14 mouse cellular contexts compared by ENCODE assay signal in the genomic region with DNA sequence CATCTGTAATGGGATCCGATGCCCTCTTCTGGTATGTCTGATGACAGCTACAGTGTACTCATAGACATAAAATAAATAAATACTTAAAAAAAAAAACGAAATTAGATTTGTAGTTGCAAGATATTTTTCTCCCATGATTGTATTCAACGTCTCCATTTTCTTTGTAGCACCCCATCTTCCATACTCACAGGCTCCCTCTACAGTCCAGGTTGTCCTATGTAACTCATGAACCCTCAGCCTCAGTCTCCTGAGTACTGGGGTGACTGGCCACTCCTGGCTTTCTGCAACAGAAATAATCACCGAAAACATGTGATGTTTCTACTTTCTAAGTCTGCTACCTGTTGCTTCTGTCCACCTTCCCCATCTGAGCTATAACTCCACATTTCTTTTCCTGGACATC. TPM values are rescaled to one million over a fixed set of nuclear protein-coding genes. Genes with fewer than 3 reads are reported as not detected.
DNase-seq lines count a peak whose midpoint lies in the region; ATAC-seq and TF ChIP-seq lines count a peak whose summit lies in the region.
"Had no signal": no experiment of that assay in that cellular context is flagged by ENCODE, and none has a peak within 500 bp of the region (broad histone marks: within the 10 kb centered on the region; RNA-seq: fewer than 3 reads in every experiment).

No protein-coding gene starts in this region.

- DNase-seq in layer of hippocampus, adult 2 months (ENCODE audit: low spot score in 2 of 2), result no peak
- no peak for DNase-seq in layer of hippocampus, adult 9-11 months
- peak; percentile 33 for DNase-seq in thymus, postnatal 14 days
- DNase-seq in thymus, postnatal 4 days, result no peak
- DNase-seq in urinary bladder, postnatal 36 days (ENCODE audit: low spot score in 2 of 2), result no peak
- no peak for DNase-seq in layer of hippocampus, postnatal 25 days (ENCODE audit: extremely low spot score in 1 of 2, low spot score in 1 of 2)
- DNase-seq: adrenal gland, postnatal 14 days; kidney, postnatal 14 days had no signal

- H3K27ac ChIP-seq in layer of hippocampus, adult 2 months, result no peak overlapping the region
- H3K27ac ChIP-seq: embryonic facial prominence, embryonic 12.5 days; forebrain, embryonic 10.5 days; neural tube, embryonic 15.5 days had no signal

- peak; percentile 58 for TF ChIP-seq CTCF in layer of hippocampus, adult 2 months (conservative IDR thresholded peaks at IDR 0.05)

- peak; percentile 49; the same call in 1 of the 2 replicates for ATAC-seq in erythroblast, adult 5-6 weeks (replicated peaks; ENCODE audit: low FRiP score, poor library complexity, severe bottlenecking)
- ATAC-seq: hindbrain, embryonic 16.5 days had no signal

- no peak overlapping the region for H3K4me3 ChIP-seq in layer of hippocampus, adult 2 months

RNA-seq across cellular contexts. Expression of a gene that starts 1.0 kb away (rescaled TPM):
- total RNA-seq in layer of hippocampus, adult 2 months (2021), result 10 to 100 TPM; 21.3 to 22.4 TPM
- 14.0 and 15.2 TPM in 2 replicates for total RNA-seq in erythroblast, adult 5-6 weeks (2015; ENCODE audit: low replicate concordance)
- total RNA-seq in erythroblast, adult 5-6 weeks (2017; ENCODE audit: low replicate concordance), result 18.5 and 21.0 TPM in 2 replicates
- total RNA-seq in layer of hippocampus, postnatal 25 days (2021), result 10 to 100 TPM; 23.5 to 31.4 TPM

RNA-seq across cellular contexts. Expression of a gene that starts 15.8 kb away (rescaled TPM):
- total RNA-seq in layer of hippocampus, adult 2 months (2021), result 1 to 10 TPM; 1.2 TPM
- 0.38 and 3.3 TPM in 2 replicates for total RNA-seq in erythroblast, adult 5-6 weeks (2015; ENCODE audit: low replicate concordance)
- 0.68 and 1.4 TPM in 2 replicates for total RNA-seq in erythroblast, adult 5-6 weeks (2017; ENCODE audit: low replicate concordance)
- 1 to 10 TPM; 1.2 to 1.6 TPM for total RNA-seq in layer of hippocampus, postnatal 25 days (2021)
- total RNA-seq: monocyte, adult 5-6 weeks had no signal

RNA-seq across cellular contexts. Expression of a gene that starts 21.7 kb away (rescaled TPM):
- 10 to 100 TPM; 50.2 to 51.5 TPM for total RNA-seq in layer of hippocampus, adult 2 months (2021)
- total RNA-seq in erythroblast, adult 5-6 weeks (2015; ENCODE audit: low replicate concordance), result 0.96 and 4.8 TPM in 2 replicates
- 0.70 and 1.3 TPM in 2 replicates for total RNA-seq in erythroblast, adult 5-6 weeks (2017; ENCODE audit: low replicate concordance)
- 10 to 100 TPM; 44.5 to 54.9 TPM for total RNA-seq in layer of hippocampus, postnatal 25 days (2021)

RNA-seq across cellular contexts. Expression of a gene that starts 31.0 kb away (rescaled TPM):
- total RNA-seq in layer of hippocampus, adult 2 months (2021), result 10 to 100 TPM; 16.8 to 17.1 TPM
- 2.9 and 8.8 TPM in 2 replicates for total RNA-seq in erythroblast, adult 5-6 weeks (2015; ENCODE audit: low replicate concordance)
- total RNA-seq in erythroblast, adult 5-6 weeks (2017; ENCODE audit: low replicate concordance), result 1.1 and 2.7 TPM in 2 replicates
- total RNA-seq in layer of hippocampus, postnatal 25 days (2021), result 10 to 100 TPM; 10.4 to 19.6 TPM

Comparison
In these comparisons a context has a peak if more than half of its experiments do, and no peak if none do; other contexts are left out.
1. RNA of a gene that starts 21.7 kb away (total RNA-seq): 44.5 to 54.9 TPM in layer of hippocampus, postnatal 25 days and 50.2 to 51.5 TPM in layer of hippocampus, adult 2 months; 0.70 to 4.8 TPM in erythroblast, adult 5-6 weeks; every median in the first group is over 4 times any median in the second.